Mouse (Mus musculus) MEL (cell line): ENCODE results near the gene Gm3285.

ENCODE experiments used
- CTCF ChIP-seq, 3 experiments: IDR thresholded peaks in 2 of 3; conservative IDR thresholded peaks in 1 of 3; 2 replicates each; pipeline ENCODE4 v1.5.1; 2011 to 2012; ENCODE audit warnings: low read length in 3 of 3, low read depth in 2 of 3, mild to moderate bottlenecking in 2 of 3, improper control_type of control experiment in 1 of 3, inconsistent platforms in 1 of 3, mixed read lengths in 1 of 3, moderate library complexity in 1 of 3; ENCODE audit not compliant: control insufficient read depth in 1 of 3, insufficient read depth in 1 of 3, poor library complexity in 1 of 3, severe bottlenecking in 1 of 3
- EP300 ChIP-seq, 2 experiments: IDR thresholded peaks; 2 replicates each; pipeline ENCODE4 v1.6.1; 2011; ENCODE audit warnings: improper control_type of control experiment in 2 of 2, low read length in 2 of 2, low read depth in 1 of 2, mild to moderate bottlenecking in 1 of 2
- ETS1 ChIP-seq: IDR thresholded peaks from 2 replicates; pipeline ENCODE4 v1.6.1; 2012; ENCODE audit warnings: low read depth, mild to moderate bottlenecking, inconsistent platforms, low read length, improper control_type of control experiment, moderate library complexity
- GATA1 ChIP-seq: IDR thresholded peaks from 2 replicates; pipeline ENCODE4 v1.6.1; 2011; ENCODE audit warnings: low read depth, low read length, improper control_type of control experiment
- MAFK ChIP-seq: IDR thresholded peaks from 2 replicates; pipeline ENCODE4 v1.6.1; 2011; ENCODE audit warnings: low read depth, mild to moderate bottlenecking, low read length, improper control_type of control experiment, borderline replicate concordance
- POLR2A ChIP-seq, 2 experiments: IDR thresholded peaks; 2 replicates each; pipeline ENCODE4 v1.6.1; 2011 to 2012; ENCODE audit warnings: low read length in 2 of 2, mild to moderate bottlenecking in 2 of 2, control low read depth in 1 of 2, improper control_type of control experiment in 1 of 2, low read depth in 1 of 2, moderate library complexity in 1 of 2; ENCODE audit not compliant: control insufficient read depth in 1 of 2, insufficient read depth in 1 of 2, poor library complexity in 1 of 2
- POLR2AphosphoS2 ChIP-seq: IDR thresholded peaks from 2 replicates; pipeline ENCODE4 v1.6.1; 2011; ENCODE audit warnings: low read length, improper control_type of control experiment
- RAD21 ChIP-seq: IDR thresholded peaks from 2 replicates; pipeline ENCODE4 v1.6.1; 2011; ENCODE audit warnings: mild to moderate bottlenecking, low read depth, low read length, improper control_type of control experiment
- SIN3A ChIP-seq: IDR thresholded peaks from 2 replicates; pipeline ENCODE4 v1.6.1; 2012; ENCODE audit warnings: low read length, improper control_type of control experiment, inconsistent platforms
- SMC3 ChIP-seq: IDR thresholded peaks from 2 replicates; pipeline ENCODE4 v1.6.1; 2011; ENCODE audit warnings: low read depth, low read length, improper control_type of control experiment
- USF1 ChIP-seq: IDR thresholded peaks from 2 replicates; pipeline ENCODE4 v1.6.1; 2014; ENCODE audit warnings: low read depth, mild to moderate bottlenecking, inconsistent platforms, low read length, improper control_type of control experiment, moderate library complexity
- ZC3H11A ChIP-seq: IDR thresholded peaks from 2 replicates; pipeline ENCODE4 v1.6.1; 2012; ENCODE audit warnings: low read depth, mild to moderate bottlenecking, inconsistent platforms, low read length, improper control_type of control experiment
- ZKSCAN1 ChIP-seq: IDR thresholded peaks from 2 replicates; pipeline ENCODE4 v1.6.1; 2012; ENCODE audit warnings: low read depth, mild to moderate bottlenecking, inconsistent platforms, low read length, improper control_type of control experiment, moderate library complexity
- ZNF384 ChIP-seq: IDR thresholded peaks from 2 replicates; pipeline ENCODE4 v1.6.1; 2012; ENCODE audit warnings: low read depth, mild to moderate bottlenecking, inconsistent platforms, low read length, improper control_type of control experiment

- no peak for TF ChIP-seq CTCF (IDR thresholded peaks at IDR 0.05 in 2 of 3, conservative IDR thresholded peaks at IDR 0.05 in 1 of 3; ENCODE audit: control insufficient read depth in 1 of 3, insufficient read depth in 1 of 3, low read depth in 2 of 3, low read length in 3 of 3, poor library complexity in 1 of 3, severe bottlenecking in 1 of 3)
- TF ChIP-seq EP300 (IDR thresholded peaks at IDR 0.05; ENCODE audit: low read depth in 1 of 2, low read length in 2 of 2) = no peak
- TF ChIP-seq ZNF384 = no peak
- TF ChIP-seq GATA1 = no peak
- TF ChIP-seq POLR2A (IDR thresholded peaks at IDR 0.05; ENCODE audit: control insufficient read depth in 1 of 2, insufficient read depth in 1 of 2, low read depth in 1 of 2, low read length in 2 of 2, poor library complexity in 1 of 2) = no peak
- no peak for TF ChIP-seq ZC3H11A
- no peak for TF ChIP-seq SIN3A
- TF ChIP-seq RAD21 = no peak
- no peak for TF ChIP-seq USF1
- no peak for TF ChIP-seq ZKSCAN1
- TF ChIP-seq POLR2AphosphoS2 = no peak
- TF ChIP-seq ETS1 = no peak
- TF ChIP-seq SMC3 = no peak
- TF ChIP-seq MAFK = no peak
These were observed 9.2 kb upstream of the Gm3285 start, which contains the start of gene Gm10318 for GRCm38 (mm10) chr10:77852559-77852958.
